Mouse (Mus musculus): ENCODE data around the gene Cela3b. TPM values are rescaled to one million over a fixed set of nuclear protein-coding genes. Genes with fewer than 3 reads are reported as not detected.
"Not testable (repeated sequence)": the region's sequence is repeated elsewhere in the genome, so short reads cannot be mapped to it uniquely, and the experiment has no call there.

The Cela3b gene
- total RNA-seq, 1 experiment from 2014 or later, result not detected

DNA sequence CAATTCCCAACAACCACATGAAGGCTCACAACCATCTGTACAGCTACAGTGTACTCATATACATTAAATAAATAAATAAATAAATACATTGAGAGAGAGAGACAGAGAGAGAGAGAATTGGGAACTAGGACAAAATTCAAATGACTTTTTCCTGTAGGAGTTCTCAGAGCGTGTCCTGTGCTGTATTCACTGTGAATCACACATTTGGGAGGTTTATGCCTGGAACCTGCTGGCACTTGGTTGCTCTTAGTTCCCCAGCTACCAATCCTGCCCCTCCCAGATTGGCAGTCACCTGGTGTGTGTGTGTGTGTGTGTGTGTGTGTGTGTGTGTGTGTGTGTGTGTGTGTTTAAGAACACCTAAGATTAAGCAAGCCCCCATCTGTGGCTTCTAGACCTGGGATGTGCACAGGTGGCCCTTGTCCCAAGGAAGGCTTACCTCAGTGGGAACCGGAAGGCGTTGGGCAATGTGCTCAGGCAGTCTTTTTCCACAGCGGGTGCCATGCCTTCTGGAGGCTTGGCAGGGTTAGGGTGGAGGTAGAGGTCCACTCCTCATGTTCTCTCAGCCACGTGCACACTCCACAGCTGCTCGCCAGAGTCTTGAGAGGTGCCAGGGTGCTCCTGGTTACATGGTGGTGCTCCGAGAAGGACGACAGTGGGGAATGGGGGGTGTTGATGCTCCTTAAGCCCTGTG lies 6.8 kb upstream of the Cela3b start:
- no peak for ATAC-seq (replicated peaks; ENCODE audit: insufficient number of reproducible peaks, low FRiP score, low TSS enrichment, poor library complexity, severe bottlenecking)

DNA sequence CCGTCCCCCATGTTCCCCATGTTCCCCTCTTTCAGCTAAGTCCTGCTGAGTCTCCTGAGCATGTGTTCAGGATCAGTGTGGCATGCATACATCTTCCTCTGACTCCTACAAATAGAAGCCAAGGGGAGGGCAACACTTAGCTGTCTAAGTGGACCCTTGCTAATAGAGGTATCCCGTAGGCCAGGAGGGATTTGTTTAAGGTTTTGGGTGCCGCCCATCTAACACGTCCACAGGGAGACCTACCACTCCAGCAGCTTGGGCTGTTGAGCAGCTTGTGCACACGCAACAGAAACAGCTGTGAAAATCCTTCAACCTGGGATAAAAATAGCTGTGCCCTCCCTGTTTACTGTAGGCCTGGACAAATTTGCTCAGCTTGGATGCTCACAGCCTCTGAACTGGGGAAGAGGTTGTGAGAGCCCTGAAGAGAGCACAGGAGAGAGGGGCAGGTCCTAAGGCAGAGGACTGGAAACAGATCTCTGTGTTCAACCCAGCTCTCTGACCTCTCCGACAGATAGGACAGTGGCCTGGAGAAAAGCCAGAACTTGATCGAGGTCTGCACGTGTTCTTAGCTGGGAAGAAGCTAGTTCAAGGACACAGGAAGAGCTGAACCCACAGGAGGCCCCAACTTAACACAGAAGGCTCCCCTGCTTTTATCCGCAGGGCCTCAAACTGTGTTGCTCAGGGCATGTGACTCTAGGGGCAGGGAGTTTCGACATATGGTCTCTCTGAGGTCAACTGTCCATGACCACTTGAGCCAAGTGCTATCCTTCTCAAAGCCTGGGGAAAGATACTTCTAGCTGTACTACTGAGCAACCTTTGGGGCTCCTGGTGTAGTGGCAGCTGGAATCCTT lies 2.6 kb upstream of the Cela3b start:
- ATAC-seq (replicated peaks; ENCODE audit: insufficient number of reproducible peaks, low FRiP score, low TSS enrichment, poor library complexity, severe bottlenecking), result not testable (repeated sequence)

DNA sequence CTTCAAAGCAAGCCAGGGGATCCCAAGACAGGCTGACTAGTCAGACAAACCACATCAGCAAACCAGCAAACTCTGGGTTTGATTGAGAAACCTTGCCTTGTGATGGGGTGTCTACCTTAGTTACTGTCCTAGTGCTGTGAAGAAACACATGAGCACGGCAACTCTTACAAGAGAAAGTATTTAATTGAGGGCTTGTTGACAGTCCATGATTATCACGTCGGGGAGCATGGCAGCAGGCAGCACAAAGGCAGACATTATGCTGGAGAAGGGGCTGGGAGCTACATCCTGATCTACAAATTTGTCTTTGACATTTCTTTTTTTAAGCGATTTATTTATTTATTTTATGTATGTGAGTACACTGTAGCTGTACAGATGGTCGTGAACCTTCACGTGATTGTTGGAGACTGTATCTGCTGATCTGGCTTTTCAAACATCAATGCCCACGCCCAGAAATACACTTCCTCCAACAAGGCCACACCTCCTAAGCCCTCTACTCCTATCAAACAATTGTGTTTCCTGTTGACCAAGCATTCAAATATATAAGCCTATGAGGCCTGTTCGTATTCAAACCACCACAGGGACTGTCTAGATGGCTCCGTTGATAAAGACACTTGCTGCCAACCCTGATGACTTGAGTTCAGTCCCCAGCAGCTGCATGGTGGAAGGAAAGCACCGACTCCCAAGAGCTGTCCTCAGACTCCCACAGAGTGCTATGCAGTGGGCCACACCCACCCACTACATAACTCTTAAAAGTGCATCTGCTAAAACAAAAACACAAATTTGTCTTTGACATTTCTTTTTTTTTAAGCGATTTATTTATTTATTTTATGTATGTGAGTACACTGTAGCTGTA lies 12.4 kb downstream of the Cela3b start:
- ATAC-seq (replicated peaks; ENCODE audit: insufficient number of reproducible peaks, low FRiP score, low TSS enrichment, poor library complexity, severe bottlenecking), result no peak

DNA sequence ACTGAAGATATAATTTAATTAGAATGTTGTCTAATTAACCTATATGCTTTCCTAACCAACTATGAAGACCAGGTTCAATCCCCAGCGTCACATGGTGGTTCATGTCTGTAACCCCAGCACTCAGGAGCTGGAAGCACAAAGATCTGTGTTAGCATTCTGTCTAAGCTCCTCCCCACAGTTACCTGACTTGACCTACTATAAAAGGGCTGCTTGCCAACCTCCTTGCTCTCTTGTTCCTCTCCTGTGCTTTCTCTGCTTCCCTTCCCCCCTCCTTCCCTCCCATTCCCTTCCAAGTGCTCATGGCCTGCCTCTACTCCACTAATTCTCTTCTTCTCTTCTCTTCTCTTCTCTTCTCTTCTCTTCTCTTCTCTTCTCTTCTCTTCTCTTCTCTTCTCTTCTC lies 15.4 kb downstream of the Cela3b start:
- no peak for ATAC-seq (replicated peaks; ENCODE audit: insufficient number of reproducible peaks, low FRiP score, low TSS enrichment, poor library complexity, severe bottlenecking)

DNA sequence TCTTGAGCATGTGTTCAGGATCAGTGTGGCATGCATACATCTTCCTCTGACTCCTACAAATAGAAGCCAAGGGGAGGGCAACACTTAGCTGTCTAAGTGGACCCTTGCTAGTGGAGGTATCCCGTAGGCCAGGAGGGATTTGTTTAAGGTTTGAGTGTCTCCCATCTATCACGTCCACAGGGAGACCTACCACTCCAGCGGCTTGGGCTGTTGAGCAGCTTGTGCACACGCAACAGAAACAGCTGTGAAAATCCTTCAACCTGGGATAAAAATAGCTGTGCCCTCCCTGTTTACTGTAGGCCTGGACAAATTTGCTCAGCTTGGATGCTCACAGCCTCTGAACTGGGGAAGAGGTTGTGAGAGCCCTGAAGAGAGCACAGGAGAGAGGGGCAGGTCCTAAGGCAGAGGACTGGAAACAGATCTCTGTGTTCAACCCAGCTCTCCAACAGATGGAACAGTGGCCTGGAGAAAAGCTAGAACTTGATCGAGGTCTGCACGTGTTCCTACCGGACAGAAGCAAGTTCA lies 18.1 kb downstream of the Cela3b start:
- not testable (repeated sequence) for ATAC-seq (replicated peaks; ENCODE audit: insufficient number of reproducible peaks, low FRiP score, low TSS enrichment, poor library complexity, severe bottlenecking)

DNA sequence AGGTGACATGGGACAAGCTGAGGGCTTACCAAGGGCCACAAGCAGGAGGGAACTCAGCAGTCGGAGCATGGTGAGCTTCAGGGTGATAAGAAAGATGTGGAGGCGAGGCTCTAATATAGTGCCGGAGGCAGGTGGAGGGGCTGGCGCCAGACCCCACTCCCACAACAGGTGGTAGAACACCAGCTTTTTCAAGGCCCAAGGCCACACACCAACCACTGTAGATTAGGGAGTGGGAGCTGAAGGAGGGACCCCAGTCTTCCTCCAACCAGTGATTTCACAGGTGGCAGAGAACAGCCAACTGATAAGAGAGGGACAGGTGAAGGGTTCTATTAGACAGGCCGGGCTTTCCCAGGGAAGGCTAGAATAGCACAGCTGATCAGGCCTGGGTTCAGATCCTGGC lies 20.6 kb downstream of the Cela3b start, which contains the start of gene Cela3a:
TSS of gene Cela3a (minus strand) at position 101 of the 400 bp plus-strand sequence.
- no peak for ATAC-seq (replicated peaks; ENCODE audit: insufficient number of reproducible peaks, low FRiP score, low TSS enrichment, poor library complexity, severe bottlenecking)

DNA sequence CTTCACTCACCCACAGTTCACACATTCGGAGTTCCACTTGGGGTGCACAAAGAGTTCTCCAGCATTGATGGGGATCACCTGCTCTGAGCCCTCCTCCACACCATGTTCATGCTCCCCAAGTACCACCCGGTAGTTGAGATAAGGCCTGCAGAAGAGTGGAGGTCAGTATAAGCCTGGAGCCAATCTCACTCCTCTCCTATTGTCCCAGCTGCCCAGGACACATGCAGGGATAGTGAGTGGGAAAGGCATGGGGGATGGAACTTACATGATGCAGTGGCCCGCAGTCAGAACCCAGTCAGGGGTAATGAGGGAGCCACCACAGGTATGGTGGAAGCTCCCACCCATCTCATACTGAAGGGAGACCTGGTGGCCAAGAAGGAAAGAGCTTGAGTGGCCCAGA lies 24.8 kb downstream of the Cela3b start:
- ATAC-seq (replicated peaks; ENCODE audit: insufficient number of reproducible peaks, low FRiP score, low TSS enrichment, poor library complexity, severe bottlenecking), result no peak

DNA sequence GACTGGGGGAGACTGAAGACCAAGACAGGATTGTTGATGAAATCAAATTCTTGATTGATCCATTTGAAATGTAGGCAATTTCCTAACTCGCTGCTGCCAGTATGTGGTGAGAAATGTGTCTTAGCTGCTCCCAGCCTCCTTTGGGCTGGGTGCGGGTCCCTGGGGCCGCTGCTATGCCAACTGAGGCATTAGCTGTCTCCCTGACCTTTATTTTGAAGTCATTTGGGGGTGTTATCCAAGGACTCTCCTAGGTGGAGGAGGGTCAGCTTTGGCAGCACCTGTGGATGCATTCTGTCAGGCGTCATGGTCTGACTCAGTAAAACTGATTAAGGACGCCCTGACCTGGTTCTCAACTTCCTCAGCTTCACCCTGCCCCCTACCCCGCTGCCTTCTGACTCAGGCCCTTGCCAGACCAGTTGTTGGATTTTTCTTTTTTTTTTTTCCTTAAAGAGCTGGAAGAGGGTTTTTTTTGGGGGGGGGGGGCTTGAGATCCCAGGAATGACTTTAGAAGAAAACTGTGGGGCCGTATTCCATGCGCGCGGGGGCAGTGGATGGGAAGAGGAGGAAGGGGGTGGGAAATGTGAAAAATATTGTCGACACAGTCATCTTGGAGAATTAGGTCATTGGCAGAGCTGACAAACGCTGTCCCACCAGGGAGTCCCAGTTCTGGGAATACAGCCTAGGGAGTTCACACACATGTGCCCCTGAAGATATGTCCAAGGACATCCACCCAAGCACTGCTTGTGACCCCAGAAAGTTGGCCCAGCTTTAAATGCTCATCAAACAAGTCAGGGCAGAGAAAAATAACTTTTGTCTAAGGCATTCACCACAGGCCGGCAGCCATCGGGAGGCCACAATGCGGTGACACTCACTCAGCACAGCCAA lies 33.5 kb downstream of the Cela3b start:
- no peak for ATAC-seq (replicated peaks; ENCODE audit: insufficient number of reproducible peaks, low FRiP score, low TSS enrichment, poor library complexity, severe bottlenecking)

DNA sequence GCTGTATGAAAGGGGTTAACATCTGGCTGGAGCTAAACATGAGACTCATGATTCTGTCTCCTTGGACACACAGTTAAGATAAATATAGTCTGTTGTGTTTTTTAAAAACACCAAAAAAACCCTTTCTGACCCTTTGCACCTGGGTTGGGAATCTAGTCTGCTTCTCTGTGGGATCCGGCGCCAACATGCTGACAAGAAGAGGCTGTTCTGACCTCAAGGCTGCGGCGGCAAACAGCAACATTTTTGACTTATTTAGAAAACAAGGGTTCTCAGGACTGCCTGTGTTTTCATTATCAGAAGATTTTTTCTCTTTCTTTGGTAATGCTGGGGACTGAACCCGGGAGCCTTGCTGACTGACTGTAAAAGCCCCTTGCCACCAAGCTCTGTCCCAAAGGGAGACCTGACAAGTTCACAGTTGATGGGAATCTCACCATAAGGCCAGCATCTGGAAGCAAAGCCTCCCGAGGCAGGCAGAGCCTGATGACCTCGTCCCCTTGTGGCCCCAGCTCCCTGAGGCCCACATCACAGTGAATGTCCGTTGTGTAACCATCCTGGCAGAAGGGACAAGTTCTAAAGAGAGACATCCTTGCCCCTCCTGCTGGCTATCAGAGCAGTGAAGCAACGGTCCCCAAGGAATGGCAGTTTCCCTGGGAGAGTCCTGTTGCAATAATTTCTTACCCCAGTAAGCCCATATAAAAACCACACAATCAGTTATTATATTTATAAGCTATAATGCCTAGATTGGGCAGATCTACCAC lies 36.8 kb downstream of the Cela3b start:
- no peak for ATAC-seq (replicated peaks; ENCODE audit: insufficient number of reproducible peaks, low FRiP score, low TSS enrichment, poor library complexity, severe bottlenecking)

DNA sequence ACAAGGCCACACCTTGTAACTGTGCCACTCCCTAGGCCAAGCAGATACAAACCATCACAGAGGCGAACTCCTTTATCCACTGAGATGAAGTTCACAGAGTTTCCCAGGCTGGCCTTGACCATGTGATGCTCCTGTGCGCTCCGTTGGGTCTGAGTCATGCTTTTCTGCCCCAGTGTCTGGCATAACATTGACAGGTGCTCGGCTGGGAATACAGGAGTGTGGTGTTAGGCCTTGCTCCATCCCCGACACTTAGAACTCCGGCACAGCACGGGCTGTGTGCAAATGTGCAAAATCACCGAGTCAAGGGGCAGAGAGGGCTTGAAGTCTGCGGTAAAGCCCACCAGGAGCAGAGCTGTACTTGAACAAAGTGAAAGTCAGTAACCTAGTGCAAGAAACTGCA lies 37.5 kb downstream of the Cela3b start:
- ATAC-seq (replicated peaks; ENCODE audit: insufficient number of reproducible peaks, low FRiP score, low TSS enrichment, poor library complexity, severe bottlenecking), result no peak

DNA sequence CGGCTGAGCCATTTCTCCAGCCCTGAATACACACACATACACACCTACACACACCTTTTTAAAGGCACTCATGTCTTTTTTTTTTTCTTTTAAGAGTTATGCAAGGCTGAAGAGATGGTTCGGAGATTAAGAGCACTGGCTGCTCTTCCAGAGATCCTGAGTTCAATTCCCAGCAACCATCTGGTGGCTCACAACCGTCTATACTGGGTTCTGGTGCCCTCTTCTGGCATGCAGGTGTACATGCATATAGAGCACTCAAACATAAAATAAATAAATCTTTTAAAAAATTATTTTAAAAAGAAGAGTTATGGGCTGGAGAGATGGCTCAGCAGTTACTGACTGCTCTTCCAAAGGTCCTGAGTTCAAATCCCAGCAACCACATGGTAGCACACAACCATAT lies 39.1 kb downstream of the Cela3b start:
- no peak for ATAC-seq (replicated peaks; ENCODE audit: insufficient number of reproducible peaks, low FRiP score, low TSS enrichment, poor library complexity, severe bottlenecking)

DNA sequence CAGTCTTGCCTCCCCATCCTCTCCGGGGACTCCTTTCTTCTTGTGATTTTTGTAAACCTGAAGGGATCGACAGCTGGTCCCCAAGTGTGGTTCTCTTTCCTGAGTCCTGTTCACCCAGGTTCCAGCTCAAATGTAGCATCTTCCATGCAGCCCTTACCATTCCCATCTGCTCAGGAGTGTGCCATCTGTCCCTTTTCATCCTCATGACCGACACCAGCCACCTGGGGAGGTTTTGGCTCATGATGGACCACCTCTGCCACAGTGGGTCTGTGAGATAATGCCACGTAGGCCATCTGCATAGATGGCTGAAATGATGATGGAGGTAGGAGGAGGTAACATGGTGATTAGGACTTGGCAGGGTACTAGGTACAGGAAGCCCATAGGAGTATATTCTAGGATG lies 40.1 kb downstream of the Cela3b start:
- no peak for ATAC-seq (replicated peaks; ENCODE audit: insufficient number of reproducible peaks, low FRiP score, low TSS enrichment, poor library complexity, severe bottlenecking)

DNA sequence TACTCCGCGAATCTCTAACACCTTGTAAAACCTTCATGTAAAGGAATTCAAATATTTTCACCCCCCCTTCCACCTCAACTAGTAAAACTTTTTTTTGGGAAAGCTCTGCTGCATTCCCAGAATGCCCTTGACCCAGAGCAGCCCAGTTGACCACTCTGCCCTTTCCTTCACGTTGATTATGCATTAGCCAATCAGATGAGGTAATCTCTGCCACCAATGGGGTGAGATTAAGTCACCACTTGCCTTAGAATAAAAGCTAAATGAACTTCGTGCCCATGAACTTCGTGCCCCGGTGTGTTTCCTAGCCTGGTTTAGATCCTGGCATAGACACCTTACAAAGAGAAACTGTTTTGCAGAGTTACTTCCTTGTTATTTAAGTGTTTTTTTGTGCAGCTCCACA lies 41.4 kb downstream of the Cela3b start:
- no peak; the same call in 1 of the 2 replicates for ATAC-seq (replicated peaks; ENCODE audit: insufficient number of reproducible peaks, low FRiP score, low TSS enrichment, poor library complexity, severe bottlenecking)

DNA sequence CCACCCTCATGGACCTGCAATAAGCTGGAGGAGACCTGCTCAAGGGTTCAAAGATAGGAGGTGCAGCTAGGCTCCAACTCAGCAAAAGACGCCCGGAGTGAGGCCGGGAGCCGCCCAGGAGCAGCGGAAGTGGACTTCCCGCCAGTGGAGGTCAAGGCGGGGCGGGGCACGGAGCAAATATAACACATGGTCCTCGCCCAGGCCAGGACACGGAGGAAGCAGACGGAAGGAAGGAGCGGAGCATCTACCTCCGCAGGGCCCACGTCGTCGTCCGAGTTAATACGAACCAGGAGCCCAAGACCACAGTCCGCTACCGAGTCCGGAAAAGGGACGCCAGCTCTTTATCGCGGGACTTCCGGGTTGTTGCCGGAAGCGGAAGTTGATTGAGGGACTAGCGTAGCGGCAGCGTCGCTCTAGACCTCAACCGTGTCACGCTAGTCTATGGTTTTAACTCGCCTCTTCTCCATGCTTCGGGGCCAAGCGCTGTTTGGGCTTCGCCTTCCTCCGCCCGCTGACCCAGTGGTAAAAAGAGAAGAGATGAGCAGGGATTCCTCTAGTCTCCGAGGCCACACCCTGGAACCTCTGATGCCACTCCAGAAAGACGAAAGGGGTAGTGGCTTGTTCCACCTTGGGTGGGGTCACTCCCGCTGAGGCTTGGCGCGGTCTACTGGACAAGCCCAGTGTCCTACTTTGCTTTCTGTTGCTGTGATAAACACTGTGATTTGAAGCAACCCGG lies 42.1 kb downstream of the Cela3b start:
- ATAC-seq (replicated peaks; ENCODE audit: insufficient number of reproducible peaks, low FRiP score, low TSS enrichment, poor library complexity, severe bottlenecking), result peak; percentile 92

DNA sequence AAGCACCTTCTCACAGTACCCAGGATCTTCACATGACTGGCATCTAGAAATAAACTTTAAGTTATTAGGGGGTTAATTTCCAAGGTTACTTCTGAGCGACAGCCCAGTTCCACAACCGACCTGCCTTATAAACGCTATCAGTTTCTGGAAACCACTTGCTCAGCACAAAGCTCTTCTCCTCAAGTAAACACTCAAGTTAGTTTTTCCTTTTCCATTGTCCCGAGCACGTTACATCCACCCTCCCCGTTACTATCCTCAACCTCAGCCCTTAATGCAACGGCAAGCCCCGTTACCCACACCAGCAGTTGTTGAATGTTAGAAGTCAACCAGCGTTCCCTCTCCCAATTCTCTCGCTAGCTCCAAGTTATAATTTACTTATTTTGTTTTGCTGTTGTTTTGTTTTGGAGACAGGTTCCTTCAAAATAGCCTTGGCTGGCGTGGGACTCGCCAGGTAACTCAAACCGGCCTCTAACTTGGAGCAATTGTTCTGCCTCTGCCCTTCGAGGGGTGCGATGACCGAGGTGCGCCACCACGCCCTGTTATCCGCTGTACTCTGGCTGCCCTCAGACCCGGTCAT lies 42.8 kb downstream of the Cela3b start:
- ATAC-seq (replicated peaks; ENCODE audit: insufficient number of reproducible peaks, low FRiP score, low TSS enrichment, poor library complexity, severe bottlenecking), result no peak

Measured in monocyte, adult 5-6 weeks (primary cell).